Mouse (Mus musculus): ENCODE data around the gene Prr22. TPM values are rescaled to one million over a fixed set of nuclear protein-coding genes. Genes with fewer than 3 reads are reported as not detected.

Gene Prr22
- 0.16 TPM for polyA plus RNA-seq (2012; fragmentation: generic; extraction: Trizol)

GRCm38 (mm10) chr17:56769950-56770349 is at the start of gene Prr22:
TSS of gene Prr22 (plus strand) at chr17:56770250.
- Histone ChIP-seq H3K4me2 (ENCODE audit: low read depth) (no peak within 1 kb of the TSS), H3K27me3 (ENCODE audit: control insufficient read depth, insufficient read depth, insufficient read length) (no peaks in the 10 kb centered on the region), H3K79me2 (ENCODE audit: control insufficient read depth, insufficient read depth) (no peaks in the 10 kb centered on the region), H3ac (ENCODE audit: control insufficient read depth, insufficient read length) (no peak within 1 kb of the TSS), H3K36me3 (ENCODE audit: control insufficient read depth, insufficient read depth) (no peaks in the 10 kb centered on the region), H3K4me3 (no peak within 1 kb of the TSS)
- no peak for TF ChIP-seq POLR2A (IDR thresholded peaks at IDR 0.05; ENCODE audit: insufficient read length, low read depth)
- TF ChIP-seq REST (IDR thresholded peaks at IDR 0.05; ENCODE audit: insufficient read depth, insufficient read length), result no peak
- no peak for TF ChIP-seq MYOD1 (IDR thresholded peaks at IDR 0.05; ENCODE audit: control insufficient read depth in 1 of 3, insufficient read length in 2 of 3, low read depth in 2 of 3)
- TF ChIP-seq TCF3 (IDR thresholded peaks at IDR 0.05; ENCODE audit: insufficient read length, low read depth), result no peak
- no peak for TF ChIP-seq TCF12 (IDR thresholded peaks at IDR 0.05; ENCODE audit: insufficient read depth, poor library complexity, severe bottlenecking)
- no peak for TF ChIP-seq SRF (IDR thresholded peaks at IDR 0.05; ENCODE audit: control insufficient read depth, insufficient read length, low read depth)
- no peak for TF ChIP-seq USF1 (IDR thresholded peaks at IDR 0.05; ENCODE audit: low read depth)
- no peak for TF ChIP-seq E2F4 (IDR thresholded peaks at IDR 0.05; ENCODE audit: insufficient read depth)
- TF ChIP-seq MAX (IDR thresholded peaks at IDR 0.05; ENCODE audit: low read depth), result no peak
- TF ChIP-seq MYOG (IDR thresholded peaks at IDR 0.05; ENCODE audit: control insufficient read depth in 1 of 3, insufficient read depth in 1 of 3, insufficient read length in 2 of 3, low read depth in 2 of 3), result no peak
- TF ChIP-seq CEBPB (IDR thresholded peaks at IDR 0.05; ENCODE audit: insufficient read depth, poor library complexity, severe bottlenecking), result no peak
- TF ChIP-seq POLR2AphosphoS2 (IDR thresholded peaks at IDR 0.05; ENCODE audit: insufficient read length, low read depth), result no peak

DNA sequence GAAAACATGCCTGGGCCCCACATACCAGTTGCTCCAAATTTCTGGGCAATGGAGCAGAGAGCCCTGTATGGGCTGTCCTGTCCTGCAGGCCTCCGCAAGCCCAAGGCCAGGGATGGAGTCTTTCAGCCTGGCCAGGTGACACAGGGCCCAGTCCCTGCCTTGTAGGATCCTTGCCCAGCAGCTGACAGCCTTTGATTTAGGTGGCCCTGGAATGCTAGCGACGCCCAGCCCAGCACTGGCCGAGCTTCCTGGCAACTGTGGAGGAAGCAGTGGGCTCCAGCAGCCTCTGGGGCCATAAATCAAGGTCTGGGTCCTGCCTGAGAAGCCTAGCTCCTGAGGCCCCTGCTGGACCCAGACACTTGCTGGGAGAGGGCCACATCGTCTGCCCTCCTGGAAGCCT is 47.6 kb upstream of the Prr22 start:
- no peak for TF ChIP-seq MYOD1 (IDR thresholded peaks at IDR 0.05; ENCODE audit: control insufficient read depth in 1 of 3, insufficient read length in 2 of 3, low read depth in 2 of 3)
- TF ChIP-seq TCF12 (IDR thresholded peaks at IDR 0.05; ENCODE audit: insufficient read depth, poor library complexity, severe bottlenecking), result no peak
- no peak for TF ChIP-seq REST (IDR thresholded peaks at IDR 0.05; ENCODE audit: insufficient read depth, insufficient read length)
- TF ChIP-seq CEBPB (IDR thresholded peaks at IDR 0.05; ENCODE audit: insufficient read depth, poor library complexity, severe bottlenecking), result no peak
- no peak for TF ChIP-seq E2F4 (IDR thresholded peaks at IDR 0.05; ENCODE audit: insufficient read depth)
- no peak for TF ChIP-seq POLR2AphosphoS2 (IDR thresholded peaks at IDR 0.05; ENCODE audit: insufficient read length, low read depth)
- no peak for TF ChIP-seq POLR2A (IDR thresholded peaks at IDR 0.05; ENCODE audit: insufficient read length, low read depth)
- no peak for TF ChIP-seq MAX (IDR thresholded peaks at IDR 0.05; ENCODE audit: low read depth)
- no peak for TF ChIP-seq SRF (IDR thresholded peaks at IDR 0.05; ENCODE audit: control insufficient read depth, insufficient read length, low read depth)
- no peak for TF ChIP-seq USF1 (IDR thresholded peaks at IDR 0.05; ENCODE audit: low read depth)
- TF ChIP-seq MYOG (IDR thresholded peaks at IDR 0.05; ENCODE audit: control insufficient read depth in 1 of 3, insufficient read depth in 1 of 3, insufficient read length in 2 of 3, low read depth in 2 of 3), result no peak
- TF ChIP-seq TCF3 (IDR thresholded peaks at IDR 0.05; ENCODE audit: insufficient read length, low read depth), result no peak
- Histone ChIP-seq H3K4me3 (no peak overlapping the region), H3K79me2 (ENCODE audit: control insufficient read depth, insufficient read depth) (peaks cover 22% of the 10 kb centered on the region), H3K4me2 (ENCODE audit: low read depth) (no peak overlapping the region), H3ac (ENCODE audit: control insufficient read depth, insufficient read length) (no peak overlapping the region), H3K27me3 (ENCODE audit: control insufficient read depth, insufficient read depth, insufficient read length) (no peaks in the 10 kb centered on the region), H3K36me3 (ENCODE audit: control insufficient read depth, insufficient read depth) (no peaks in the 10 kb centered on the region)

- no peak overlapping the region for H3K4me2 ChIP-seq (ENCODE audit: low read depth)
These were observed 46.5 kb upstream of the Prr22 start for GRCm38 (mm10) chr17:56723419-56724161.

DNA sequence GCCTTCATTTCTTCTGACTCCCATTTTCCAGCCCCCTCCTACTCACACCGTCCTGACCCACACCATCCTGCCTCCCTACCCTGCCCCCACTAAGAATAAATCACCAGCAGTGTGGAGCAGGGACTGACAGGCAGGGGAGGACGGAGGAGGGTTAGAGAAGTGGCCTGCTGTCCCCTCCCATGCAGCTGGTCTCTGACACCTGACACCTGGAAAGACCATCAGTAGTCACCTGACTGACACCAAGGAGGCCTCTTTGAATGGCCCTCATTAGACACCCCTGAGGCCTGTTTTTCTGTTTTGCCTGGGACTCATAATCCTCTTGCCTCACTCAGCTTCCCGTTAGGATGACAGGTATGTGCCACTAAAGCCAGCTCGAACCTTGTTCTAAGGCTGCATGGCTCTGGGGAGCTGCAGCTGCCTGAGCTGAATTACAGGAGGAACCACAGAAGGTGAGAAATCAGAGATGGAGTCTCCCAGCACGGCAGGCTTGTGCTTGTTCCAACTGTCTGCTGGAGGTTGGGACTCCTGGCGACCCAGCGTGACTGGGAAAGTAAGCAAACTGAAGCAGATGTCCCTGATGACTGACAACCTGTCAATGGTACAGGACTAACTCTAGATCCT is 42.9 kb upstream of the Prr22 start:
- Histone ChIP-seq H3K79me2 (ENCODE audit: control insufficient read depth, insufficient read depth) (no peaks in the 10 kb centered on the region), H3K4me2 (ENCODE audit: low read depth) (no peak overlapping the region)
- TF ChIP-seq POLR2A (IDR thresholded peaks at IDR 0.05; ENCODE audit: insufficient read length, low read depth) (no peak), POLR2AphosphoS2 (IDR thresholded peaks at IDR 0.05; ENCODE audit: insufficient read length, low read depth) (no peak), USF1 (IDR thresholded peaks at IDR 0.05; ENCODE audit: low read depth) (no peak), TCF3 (IDR thresholded peaks at IDR 0.05; ENCODE audit: insufficient read length, low read depth) (no peak), MAX (IDR thresholded peaks at IDR 0.05; ENCODE audit: low read depth) (no peak), SRF (IDR thresholded peaks at IDR 0.05; ENCODE audit: control insufficient read depth, insufficient read length, low read depth) (no peak), MYOG (IDR thresholded peaks at IDR 0.05; ENCODE audit: control insufficient read depth in 1 of 3, insufficient read depth in 1 of 3, insufficient read length in 2 of 3, low read depth in 2 of 3) (no peak), E2F4 (IDR thresholded peaks at IDR 0.05; ENCODE audit: insufficient read depth) (no peak), TCF12 (IDR thresholded peaks at IDR 0.05; ENCODE audit: insufficient read depth, poor library complexity, severe bottlenecking) (no peak), CEBPB (IDR thresholded peaks at IDR 0.05; ENCODE audit: insufficient read depth, poor library complexity, severe bottlenecking) (no peak), REST (IDR thresholded peaks at IDR 0.05; ENCODE audit: insufficient read depth, insufficient read length) (no peak), MYOD1 (IDR thresholded peaks at IDR 0.05; ENCODE audit: control insufficient read depth in 1 of 3, insufficient read length in 2 of 3, low read depth in 2 of 3) (no peak)

More at GRCm38 (mm10) chr17:56723419-56724161, 46.5 kb upstream of the Prr22 start:
- no peak for TF ChIP-seq TCF3 (IDR thresholded peaks at IDR 0.05; ENCODE audit: insufficient read length, low read depth)
- no peak for TF ChIP-seq TCF12 (IDR thresholded peaks at IDR 0.05; ENCODE audit: insufficient read depth, poor library complexity, severe bottlenecking)
- no peak for TF ChIP-seq REST (IDR thresholded peaks at IDR 0.05; ENCODE audit: insufficient read depth, insufficient read length)
- TF ChIP-seq MYOG (IDR thresholded peaks at IDR 0.05; ENCODE audit: control insufficient read depth in 1 of 3, insufficient read depth in 1 of 3, insufficient read length in 2 of 3, low read depth in 2 of 3), result no peak
- TF ChIP-seq E2F4 (IDR thresholded peaks at IDR 0.05; ENCODE audit: insufficient read depth), result no peak
- TF ChIP-seq SRF (IDR thresholded peaks at IDR 0.05; ENCODE audit: control insufficient read depth, insufficient read length, low read depth), result no peak
- TF ChIP-seq MYOD1 (IDR thresholded peaks at IDR 0.05; ENCODE audit: control insufficient read depth in 1 of 3, insufficient read length in 2 of 3, low read depth in 2 of 3), result no peak
- TF ChIP-seq MAX (IDR thresholded peaks at IDR 0.05; ENCODE audit: low read depth), result no peak
- TF ChIP-seq POLR2AphosphoS2 (IDR thresholded peaks at IDR 0.05; ENCODE audit: insufficient read length, low read depth), result no peak
- no peak for TF ChIP-seq USF1 (IDR thresholded peaks at IDR 0.05; ENCODE audit: low read depth)
- TF ChIP-seq POLR2A (IDR thresholded peaks at IDR 0.05; ENCODE audit: insufficient read length, low read depth), result no peak
- no peak for TF ChIP-seq CEBPB (IDR thresholded peaks at IDR 0.05; ENCODE audit: insufficient read depth, poor library complexity, severe bottlenecking)
- H3K4me3 ChIP-seq, result no peak overlapping the region
- H3ac ChIP-seq (ENCODE audit: control insufficient read depth, insufficient read length), result no peak overlapping the region
- H3K79me2 ChIP-seq (ENCODE audit: control insufficient read depth, insufficient read depth), result peaks cover 13% of the 10 kb centered on the region
- no peaks in the 10 kb centered on the region for H3K36me3 ChIP-seq (ENCODE audit: control insufficient read depth, insufficient read depth)
- peaks cover under 1% of the 10 kb centered on the region for H3K27me3 ChIP-seq (ENCODE audit: control insufficient read depth, insufficient read depth, insufficient read length)

More for the DNA sequence above, 42.9 kb upstream of the Prr22 start:
- Histone ChIP-seq H3K4me3 (no peak overlapping the region), H3K36me3 (ENCODE audit: control insufficient read depth, insufficient read depth) (no peaks in the 10 kb centered on the region), H3K27me3 (ENCODE audit: control insufficient read depth, insufficient read depth, insufficient read length) (peaks cover 28% of the 10 kb centered on the region), H3ac (ENCODE audit: control insufficient read depth, insufficient read length) (no peak overlapping the region)
